Mouse (Mus musculus) embryonic facial prominence, embryonic 14.5 days (tissue): ENCODE data around the gene Plbd2. TPM values are rescaled to one million over a fixed set of nuclear protein-coding genes. Genes with fewer than 3 reads are reported as not detected.
A peak's percentile ranks its signal among the peaks of the same experiment; 100 is the strongest.

Source experiments
- ATAC-seq: fragments of 200-750 bp; cut with Nextera tagmentation; 2 replicates; pipeline ENCODE4 v1.8.0; 2017; ENCODE audit warnings: low read depth, moderate number of reproducible peaks, moderate TSS enrichment
- DNase-seq: peaks from one replicate; pipeline ENCODE4 v3.0.0-alpha.2; 2015; ENCODE audit warnings: low spot score
- H3K27ac ChIP-seq: fragments of 300-500 bp; sonication (generic); replicated peaks from 2 replicates; pipeline ENCODE4 v1.5.1; 2014; ENCODE audit warnings: low read depth, mild to moderate bottlenecking, low read length, moderate library complexity
- H3K27me3 ChIP-seq: fragments of 300-500 bp; sonication (generic); replicated peaks from 2 replicates; pipeline ENCODE4 v1.6.1; 2014; ENCODE audit warnings: low read length; ENCODE audit not compliant: control insufficient read depth, insufficient read depth
- H3K36me3 ChIP-seq: fragments of 300-500 bp; sonication (generic); 2 replicates; pipeline ENCODE4 v1.6.1; 2014; ENCODE audit warnings: low read length, mixed read lengths; ENCODE audit not compliant: control insufficient read depth, insufficient read depth
- H3K4me1 ChIP-seq: fragments of 300-500 bp; sonication (generic); 2 replicates; pipeline ENCODE4 v1.6.1; 2014; ENCODE audit warnings: antibody characterized with exemption, low read length; ENCODE audit not compliant: control insufficient read depth, insufficient read depth
- H3K4me2 ChIP-seq: fragments of 300-500 bp; sonication (generic); 2 replicates; pipeline ENCODE4 v1.6.1; 2014; ENCODE audit warnings: low read depth, mild to moderate bottlenecking, low read length, moderate library complexity, mixed read lengths
- H3K4me3 ChIP-seq: fragments of 300-500 bp; sonication (generic); 2 replicates; pipeline ENCODE4 v1.5.1; 2014; ENCODE audit warnings: low read depth, mild to moderate bottlenecking, low read length
- H3K9ac ChIP-seq: fragments of 300-500 bp; sonication (generic); 2 replicates; pipeline ENCODE4 v1.6.1; 2014; ENCODE audit warnings: low read depth, mild to moderate bottlenecking, low read length, moderate library complexity, mixed read lengths
- H3K9me3 ChIP-seq: fragments of 300-500 bp; sonication (generic); 2 replicates; pipeline ENCODE4 v1.6.1; 2016; ENCODE audit warnings: low read length; ENCODE audit not compliant: control insufficient read depth
- WGBS: fragments of 180-500 bp; shearing (Covaris S2); extraction: QIAGEN DNeasy Blood & Tissue Kit; methylation state at CpG from one replicate; pipeline ENCODE4 v1.1.7; 2014; 5-methylcytosine and 5-hydroxymethylcytosine counted together
- polyA plus RNA-seq: library from polyadenylated mRNA; unstranded; fragments of >200 nt; fragmentation: Nextera tagmentation; extraction: Ambion mirVana; gene quantifications from 2 replicates; pipeline ENCODE4 v1.2.1, GENCODE M21; 2014

Gene Plbd2
- polyA plus RNA-seq, 1 experiment from 2014 or later = 47.0 TPM

- H3K36me3 ChIP-seq = 0 out of 2 replicates have a peak, but pooled peaks cover 7% of the 10 kb centered on the region
- no peak for DNase-seq
- no peak overlapping the region for H3K4me3 ChIP-seq
- H3K9me3 ChIP-seq = no peaks in the 10 kb centered on the region
- no peak overlapping the region for H3K27ac ChIP-seq
- peaks cover 19% of the 10 kb centered on the region for H3K4me1 ChIP-seq
- H3K4me2 ChIP-seq = no peak overlapping the region
- no peaks in the 10 kb centered on the region for H3K27me3 ChIP-seq
- ATAC-seq = no peak
- H3K9ac ChIP-seq = no peak overlapping the region
- 88% methylated on average over 8 of the region's 8 CpGs for WGBS
These were observed 28.2 kb upstream of the Plbd2 start for GRCm38 (mm10) chr5:120531631-120532030.

- no peak for ATAC-seq
- 79% methylated on average over 13 of the region's 20 CpGs for WGBS
- Histone ChIP-seq H3K9me3 (no peaks in the 10 kb centered on the region), H3K36me3 (0 out of 2 replicates have a peak, but pooled peaks cover 4% of the 10 kb centered on the region), H3K27ac (no peak overlapping the region), H3K9ac (no peak overlapping the region), H3K4me2 (no peak overlapping the region), H3K27me3 (no peaks in the 10 kb centered on the region), H3K4me3 (no peak overlapping the region), H3K4me1 (no peaks in the 10 kb centered on the region)
- no peak for DNase-seq
These were observed 24.0 kb upstream of the Plbd2 start for GRCm38 (mm10) chr5:120527296-120527964.

- Histone ChIP-seq H3K4me3 (no peak overlapping the region), H3K36me3 (peaks cover 11% of the 10 kb centered on the region; the same call in 1 of the 2 replicates), H3K9ac (no peak overlapping the region), H3K27me3 (no peaks in the 10 kb centered on the region), H3K9me3 (no peaks in the 10 kb centered on the region), H3K4me2 (no peak overlapping the region), H3K27ac (no peak overlapping the region), H3K4me1 (no peaks in the 10 kb centered on the region)
- ATAC-seq (no peak), DNase-seq (no peak)
- WGBS = 65% methylated on average over 11 of the region's 11 CpGs
These were observed 22.9 kb upstream of the Plbd2 start for GRCm38 (mm10) chr5:120526311-120526710.

GRCm38 (mm10) chr5:120525737-120526136 lies 22.3 kb upstream of the Plbd2 start:
- no peak overlapping the region for H3K27ac ChIP-seq
- no peaks in the 10 kb centered on the region for H3K27me3 ChIP-seq
- H3K4me1 ChIP-seq = no peaks in the 10 kb centered on the region
- ATAC-seq = no peak
- no peak overlapping the region for H3K4me3 ChIP-seq
- DNase-seq = no peak
- no peak overlapping the region for H3K9ac ChIP-seq
- no peak overlapping the region for H3K4me2 ChIP-seq
- no peaks in the 10 kb centered on the region for H3K9me3 ChIP-seq
- WGBS = 31% methylated on average over 5 of the region's 5 CpGs
- peaks cover 11% of the 10 kb centered on the region; the same call in 1 of the 2 replicates for H3K36me3 ChIP-seq

GRCm38 (mm10) chr5:120524736-120525135 lies 21.3 kb upstream of the Plbd2 start:
- DNase-seq (no peak), ATAC-seq (no peak)
- WGBS = 92% methylated on average over 2 of the region's 2 CpGs
- Histone ChIP-seq H3K27ac (no peak overlapping the region), H3K36me3 (peaks cover 11% of the 10 kb centered on the region; the same call in 1 of the 2 replicates), H3K9me3 (no peaks in the 10 kb centered on the region), H3K4me3 (no peak overlapping the region), H3K4me2 (no peak overlapping the region), H3K9ac (no peak overlapping the region), H3K27me3 (no peaks in the 10 kb centered on the region), H3K4me1 (no peaks in the 10 kb centered on the region)

GRCm38 (mm10) chr5:120522649-120523048 lies 19.2 kb upstream of the Plbd2 start:
- no peaks in the 10 kb centered on the region for H3K9me3 ChIP-seq
- H3K27ac ChIP-seq = no peak overlapping the region
- H3K4me3 ChIP-seq = no peak overlapping the region
- WGBS = 71% methylated on average over 3 of the region's 3 CpGs
- no peak overlapping the region for H3K4me2 ChIP-seq
- H3K9ac ChIP-seq = no peak overlapping the region
- no peaks in the 10 kb centered on the region for H3K4me1 ChIP-seq
- DNase-seq (no peak), ATAC-seq (no peak)
- no peaks in the 10 kb centered on the region for H3K27me3 ChIP-seq
- H3K36me3 ChIP-seq = peaks cover 11% of the 10 kb centered on the region; the same call in 1 of the 2 replicates

- Histone ChIP-seq H3K4me3 (no peak overlapping the region), H3K36me3 (peaks cover 7% of the 10 kb centered on the region; the same call in 1 of the 2 replicates), H3K27ac (no peak overlapping the region), H3K4me2 (no peak overlapping the region), H3K27me3 (no peaks in the 10 kb centered on the region), H3K9ac (no peak overlapping the region), H3K9me3 (no peaks in the 10 kb centered on the region), H3K4me1 (peaks cover 14% of the 10 kb centered on the region)
- DNase-seq (peak; percentile 59), ATAC-seq (no peak)
- 48% methylated on average over 9 of the region's 9 CpGs for WGBS
These were observed 14.1 kb upstream of the Plbd2 start for GRCm38 (mm10) chr5:120517552-120517951.

GRCm38 (mm10) chr5:120516221-120516984 lies 13.0 kb upstream of the Plbd2 start:
- no peak overlapping the region for H3K27ac ChIP-seq
- 55% methylated on average over 15 of the region's 15 CpGs for WGBS
- H3K9ac ChIP-seq = no peak overlapping the region; the same call in 1 of the 2 replicates
- no peaks in the 10 kb centered on the region; the same call in 1 of the 2 replicates for H3K36me3 ChIP-seq
- no peak overlapping the region for H3K4me3 ChIP-seq
- H3K9me3 ChIP-seq = no peaks in the 10 kb centered on the region
- H3K27me3 ChIP-seq = 0 out of 2 replicates have a peak, but pooled peaks cover 5% of the 10 kb centered on the region
- H3K4me2 ChIP-seq = no peak overlapping the region
- no peak for ATAC-seq
- no peak for DNase-seq
- H3K4me1 ChIP-seq = peaks cover 18% of the 10 kb centered on the region
